Mouse (Mus musculus) intestine, postnatal 0 days (tissue): Measurements from ENCODE around the gene Btrc. TPM values are rescaled to one million over a fixed set of nuclear protein-coding genes. Genes with fewer than 3 reads are reported as not detected.

Experiments
- ATAC-seq: fragments of 200-750 bp; cut with Nextera tagmentation; 2 replicates; pipeline ENCODE4 v1.8.0; 2017; ENCODE audit warnings: mild to moderate bottlenecking, moderate TSS enrichment, moderate library complexity
- H3K27ac ChIP-seq: fragments of 300-500 bp; sonication (generic); 2 replicates; pipeline ENCODE4 v1.5.1; 2014; ENCODE audit warnings: mild to moderate bottlenecking, low read depth, low read length, moderate library complexity
- H3K27me3 ChIP-seq: fragments of 300-500 bp; sonication (generic); replicated peaks from 2 replicates; pipeline ENCODE4 v1.6.1; 2014; ENCODE audit warnings: low read length, mixed read lengths; ENCODE audit not compliant: control insufficient read depth, insufficient read depth
- H3K36me3 ChIP-seq: fragments of 300-500 bp; sonication (generic); 2 replicates; pipeline ENCODE4 v1.6.1; 2014; ENCODE audit warnings: mild to moderate bottlenecking, moderate library complexity; ENCODE audit not compliant: control insufficient read depth, insufficient read depth
- H3K4me1 ChIP-seq: fragments of 300-500 bp; sonication (generic); replicated peaks from 2 replicates; pipeline ENCODE4 v1.6.1; 2014; ENCODE audit warnings: antibody characterized with exemption, low read length, mixed read lengths; ENCODE audit not compliant: control insufficient read depth, insufficient read depth
- H3K4me2 ChIP-seq: fragments of 300-500 bp; sonication (generic); replicated peaks from 2 replicates; pipeline ENCODE4 v1.6.1; 2014; ENCODE audit warnings: low read depth, mild to moderate bottlenecking, moderate library complexity
- H3K4me3 ChIP-seq: fragments of 300-500 bp; sonication (generic); 2 replicates; pipeline ENCODE4 v1.5.1; 2014; ENCODE audit warnings: low read depth, low read length
- H3K9ac ChIP-seq: fragments of 300-500 bp; sonication (generic); 2 replicates; pipeline ENCODE4 v1.6.1; 2014; ENCODE audit warnings: mild to moderate bottlenecking, low read depth, low read length
- H3K9me3 ChIP-seq: fragments of 300-500 bp; sonication (generic); 2 replicates; pipeline ENCODE4 v1.6.1; 2016; ENCODE audit warnings: mixed run types; ENCODE audit not compliant: control insufficient read depth
- CTCF ChIP-seq: sonication (generic); IDR thresholded peaks from 2 replicates; pipeline ENCODE4 v1.5.1; 2016; ENCODE audit warnings: low read depth, mild to moderate bottlenecking, control low read depth, antibody characterized with exemption, moderate library complexity
- WGBS: fragments of 180-500 bp; shearing (Covaris S2); extraction: QIAGEN DNeasy Blood & Tissue Kit; methylation state at CpG from one replicate; pipeline ENCODE4 v1.1.7; 2014; 5-methylcytosine and 5-hydroxymethylcytosine counted together
- polyA plus RNA-seq: library from polyadenylated mRNA; unstranded; fragments of >200 nt; fragmentation: Nextera tagmentation; extraction: Ambion mirVana; gene quantifications from 2 replicates; pipeline ENCODE4 v1.2.1, GENCODE M21; 2015

The Btrc gene
- polyA plus RNA-seq: 11.9 and 12.3 TPM in 2 replicates

DNA sequence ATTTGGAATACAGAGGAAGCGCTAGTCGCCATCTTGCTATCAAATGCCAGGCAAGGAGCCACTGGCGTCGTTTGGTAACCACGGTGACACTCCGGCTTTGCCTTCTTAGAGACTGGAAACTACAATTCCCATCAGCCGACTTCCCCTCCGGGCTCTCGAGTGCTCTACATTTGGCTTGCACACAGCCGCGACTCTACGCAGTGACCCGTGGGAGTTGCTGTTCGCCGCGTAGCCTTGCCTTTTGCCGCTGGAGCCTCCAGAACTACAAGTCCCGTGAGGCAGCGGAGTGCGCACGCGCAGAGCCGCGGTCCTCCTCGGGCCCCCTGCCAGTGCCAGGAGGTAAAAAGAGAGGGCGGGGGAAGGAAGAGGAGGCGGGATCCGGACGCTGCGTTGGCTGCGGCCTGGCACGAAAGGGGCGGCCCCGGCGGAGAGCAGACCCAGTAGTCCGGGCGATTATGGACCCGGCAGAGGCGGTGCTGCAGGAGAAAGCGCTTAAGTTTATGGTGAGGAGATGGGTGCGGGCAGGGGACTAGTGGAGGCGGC, at the start of gene Btrc:
Gene Btrc (plus strand): TSS at position 351 of the 543 bp plus-strand sequence.
- WGBS: under 1% methylated on average over 41 of the region's 42 CpGs
- no peaks in the 10 kb centered on the region for H3K9me3 ChIP-seq
- H3K27ac ChIP-seq: peak within 1 kb of the TSS; percentile 68
- H3K9ac ChIP-seq: peak within 1 kb of the TSS; percentile 79
- H3K4me1 ChIP-seq: 0 out of 2 replicates have a peak, but pooled peaks cover 3% of the 10 kb centered on the region
- peak within 1 kb of the TSS; percentile 88 for H3K4me3 ChIP-seq
- peak; percentile 99 for ATAC-seq
- peak within 1 kb of the TSS; percentile 83 for H3K4me2 ChIP-seq
- no peak for TF ChIP-seq CTCF
- 0 out of 2 replicates have a peak, but pooled peaks cover 7% of the 10 kb centered on the region for H3K36me3 ChIP-seq
- no peaks in the 10 kb centered on the region for H3K27me3 ChIP-seq

DNA sequence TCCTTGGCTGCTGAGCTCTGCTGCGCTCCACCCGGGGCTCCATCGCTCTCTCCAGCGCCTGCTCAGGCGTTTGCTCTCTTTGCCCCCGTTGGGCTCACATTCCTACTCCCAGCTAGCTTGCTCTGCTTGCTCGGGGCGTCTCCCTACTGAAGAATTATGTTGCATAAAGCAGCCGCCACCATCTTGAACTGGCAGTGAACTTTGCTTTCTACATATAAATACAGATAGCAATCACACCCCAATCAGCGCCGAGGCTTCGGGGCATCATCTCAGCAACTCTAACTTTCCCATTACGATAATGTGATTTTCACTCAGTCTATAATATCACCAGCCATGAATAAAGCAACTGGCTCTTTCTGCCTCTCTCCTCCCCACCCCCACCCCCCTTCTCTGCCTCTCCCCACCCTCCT, 46.1 kb upstream of the Btrc start:
- no peak overlapping the region for H3K27ac ChIP-seq
- H3K9me3 ChIP-seq: no peaks in the 10 kb centered on the region
- no peak for ATAC-seq
- no peaks in the 10 kb centered on the region for H3K4me1 ChIP-seq
- no peaks in the 10 kb centered on the region for H3K36me3 ChIP-seq
- TF ChIP-seq CTCF: no peak
- peak overlapping the region; percentile 30; the same call in 1 of the 2 replicates for H3K4me2 ChIP-seq
- WGBS: 11% methylated on average over 13 of the region's 13 CpGs
- H3K27me3 ChIP-seq: no peaks in the 10 kb centered on the region
- no peak overlapping the region for H3K9ac ChIP-seq
- no peak overlapping the region for H3K4me3 ChIP-seq

DNA sequence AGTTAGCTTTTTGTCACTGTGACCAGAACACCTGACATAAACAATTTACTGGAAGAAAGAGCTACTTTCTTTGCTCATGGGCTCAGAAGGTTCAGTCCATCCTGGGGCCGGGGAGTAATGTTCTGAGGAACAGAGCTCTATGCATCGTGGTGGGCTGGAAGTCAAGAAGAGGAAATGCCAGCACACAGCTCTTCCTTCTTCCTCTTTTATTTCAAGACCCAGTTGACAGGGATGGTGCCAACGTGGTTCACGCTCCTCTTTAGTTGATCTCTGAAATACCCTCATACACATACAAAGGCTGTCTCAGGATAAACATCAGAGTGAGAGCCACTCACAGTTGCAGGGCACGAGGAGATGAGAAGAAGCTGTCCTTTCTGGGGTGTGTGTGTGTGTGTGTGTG, 42.5 kb upstream of the Btrc start:
- Histone ChIP-seq H3K27ac (no peak overlapping the region), H3K9ac (no peak overlapping the region), H3K36me3 (no peaks in the 10 kb centered on the region), H3K4me3 (no peak overlapping the region), H3K4me2 (no peak overlapping the region), H3K27me3 (no peaks in the 10 kb centered on the region), H3K9me3 (no peaks in the 10 kb centered on the region), H3K4me1 (no peaks in the 10 kb centered on the region)
- 57% methylated on average over 5 of the region's 5 CpGs for WGBS
- ATAC-seq: no peak
- no peak for TF ChIP-seq CTCF

DNA sequence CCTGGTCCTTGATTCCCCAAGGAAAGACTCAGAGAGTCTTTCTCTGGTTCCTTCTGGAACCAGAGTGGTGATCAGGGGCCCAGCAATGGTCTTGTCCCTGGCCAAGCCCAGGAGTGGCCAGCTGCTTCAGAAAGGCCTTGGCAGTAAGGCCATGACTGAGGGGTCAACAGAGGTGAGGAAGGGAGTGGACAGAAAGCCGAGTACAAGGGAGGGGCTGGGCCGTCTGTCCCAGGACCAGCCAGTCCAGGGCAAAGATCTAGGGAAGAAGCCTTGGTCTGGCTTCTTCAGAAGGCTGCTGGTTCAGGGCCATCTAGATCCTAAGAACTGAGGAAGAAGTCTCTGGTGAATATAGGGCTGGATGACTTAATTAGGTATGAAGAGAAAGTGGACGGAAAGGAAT, 34.5 kb upstream of the Btrc start:
- no peaks in the 10 kb centered on the region for H3K9me3 ChIP-seq
- H3K9ac ChIP-seq: no peak overlapping the region
- 0 out of 2 replicates have a peak, but pooled peaks cover 5% of the 10 kb centered on the region for H3K27me3 ChIP-seq
- H3K4me1 ChIP-seq: no peaks in the 10 kb centered on the region
- 75% methylated on average over 3 of the region's 3 CpGs for WGBS
- ATAC-seq: no peak
- H3K27ac ChIP-seq: no peak overlapping the region
- no peak for TF ChIP-seq CTCF
- no peaks in the 10 kb centered on the region for H3K36me3 ChIP-seq
- H3K4me2 ChIP-seq: no peak overlapping the region
- no peak overlapping the region for H3K4me3 ChIP-seq

DNA sequence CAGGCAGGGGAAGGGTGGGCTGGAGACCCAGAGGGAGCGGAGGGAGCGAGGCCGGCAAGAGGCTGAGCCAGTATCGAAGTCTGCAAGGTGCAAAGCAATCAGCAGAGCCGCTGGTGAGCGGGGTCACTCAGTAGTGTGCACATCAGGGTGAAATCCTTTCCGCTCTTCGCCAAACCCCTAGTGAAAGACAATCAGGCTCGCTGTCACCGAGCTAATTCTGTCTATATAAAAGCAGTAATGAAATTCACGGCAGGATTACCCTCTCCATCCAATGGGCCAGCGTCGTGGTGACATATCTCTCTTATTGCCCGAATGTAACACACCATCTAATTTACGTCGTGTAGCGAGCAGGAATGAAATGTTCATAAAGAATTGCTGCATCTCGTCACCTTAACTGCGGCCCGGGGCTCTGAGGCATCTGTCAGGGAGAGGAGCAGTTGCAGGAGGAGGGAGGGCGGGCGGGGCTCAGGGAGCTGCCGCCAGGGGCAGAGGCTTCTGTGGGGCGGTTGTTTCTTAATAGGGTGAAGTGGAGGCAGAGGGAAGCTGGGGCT, 33.7 kb upstream of the Btrc start:
- no peaks in the 10 kb centered on the region for H3K4me1 ChIP-seq
- H3K27ac ChIP-seq: no peak overlapping the region
- 0 out of 2 replicates have a peak, but pooled peaks cover 5% of the 10 kb centered on the region for H3K27me3 ChIP-seq
- H3K9ac ChIP-seq: no peak overlapping the region
- TF ChIP-seq CTCF: no peak
- no peaks in the 10 kb centered on the region for H3K9me3 ChIP-seq
- no peak for ATAC-seq
- H3K36me3 ChIP-seq: no peaks in the 10 kb centered on the region
- H3K4me3 ChIP-seq: no peak overlapping the region
- 20% methylated on average over 24 of the region's 24 CpGs for WGBS
- H3K4me2 ChIP-seq: no peak overlapping the region

DNA sequence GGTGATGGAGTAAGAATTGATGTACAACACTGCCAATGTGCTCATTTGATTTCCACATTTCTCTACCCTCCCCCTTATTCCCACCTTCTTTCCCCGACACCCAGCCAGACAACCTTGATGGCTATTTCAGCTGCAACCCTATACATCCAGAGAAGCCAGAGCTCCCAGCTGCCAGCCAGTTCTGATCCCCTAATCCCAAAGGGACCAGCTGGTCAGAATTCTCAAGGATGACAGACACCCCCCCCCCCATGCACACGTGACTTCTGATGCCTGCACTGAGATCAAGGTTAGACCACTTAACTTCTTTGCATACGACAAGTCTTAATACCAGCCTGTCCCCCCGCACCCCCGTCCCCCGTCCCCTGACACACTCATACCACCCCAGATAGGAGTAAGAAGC, 26.8 kb upstream of the Btrc start:
- H3K36me3 ChIP-seq: no peaks in the 10 kb centered on the region
- WGBS: 69% methylated on average over 6 of the region's 6 CpGs
- no peak overlapping the region for H3K27ac ChIP-seq
- no peak for ATAC-seq
- H3K4me1 ChIP-seq: no peaks in the 10 kb centered on the region
- no peak overlapping the region for H3K9ac ChIP-seq
- no peaks in the 10 kb centered on the region for H3K27me3 ChIP-seq
- H3K4me3 ChIP-seq: no peak overlapping the region
- no peak overlapping the region for H3K4me2 ChIP-seq
- no peak for TF ChIP-seq CTCF
- H3K9me3 ChIP-seq: no peaks in the 10 kb centered on the region
